Mouse (Mus musculus): ENCODE measurements at regions not wholly inside any gene's neighbourhood (a gene's known extent, or its start where the extent isn't known, plus 50 kb on each side); places are given as distances from the start of the nearest gene placed in this dataset.
"Not testable (repeated sequence)": the region's sequence is repeated elsewhere in the genome, so short reads cannot be mapped to it uniquely, and the experiment has no call there.

GRCm38 (mm10) chr13:3341416-3341815 is 196.4 kb upstream of the Gdi2 start:
- DNase-seq, result no peak

DNA sequence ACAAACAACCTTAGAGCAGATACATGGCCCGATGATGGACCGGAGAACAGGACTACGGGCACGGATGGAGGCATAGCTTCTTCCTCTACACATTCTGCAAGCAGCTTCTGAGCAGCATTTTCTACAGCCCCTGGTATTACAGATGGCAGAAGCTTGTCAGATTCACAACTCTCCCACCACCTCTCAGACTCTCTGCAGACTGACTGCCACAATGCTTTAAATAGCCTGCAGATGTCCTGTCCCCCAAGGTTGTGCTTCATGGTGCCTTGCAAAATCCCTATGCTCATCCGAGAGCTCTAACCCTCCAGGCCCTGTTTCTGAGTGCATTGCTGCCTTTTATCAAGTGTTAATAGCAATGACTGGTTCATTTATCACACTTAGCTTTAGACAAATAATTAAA is 194.3 kb upstream of the Gdi2 start:
- no peak for DNase-seq

- DNase-seq, result not testable (repeated sequence)
These were observed 183.0 kb upstream of the Gdi2 start for GRCm38 (mm10) chr13:3354912-3355311.

DNA sequence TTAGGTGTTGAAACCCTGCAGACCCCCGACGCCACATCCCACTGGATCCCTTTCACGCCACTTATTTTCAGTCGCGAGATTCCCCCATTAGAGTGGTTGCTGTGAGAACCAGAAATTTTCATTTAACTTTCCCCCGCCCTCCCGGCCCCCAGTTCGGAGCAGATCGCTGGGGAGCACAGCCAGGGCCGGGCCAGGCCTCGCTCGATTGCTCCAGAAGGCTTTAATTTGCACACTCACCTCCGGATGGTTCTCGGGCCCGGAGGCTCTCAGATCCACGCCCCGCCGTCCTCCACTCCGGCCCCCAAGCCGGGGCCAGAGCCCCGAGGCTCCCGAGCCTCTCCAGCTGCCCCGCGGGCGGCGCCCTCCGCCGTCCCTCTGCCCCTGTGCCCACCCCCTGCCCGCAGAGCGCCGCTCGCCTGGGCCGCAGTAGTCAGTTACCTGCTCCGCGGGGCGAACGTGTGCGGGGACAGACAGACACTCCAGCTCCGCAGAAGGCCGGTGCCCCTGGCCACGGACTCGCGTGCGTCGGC is 179.7 kb upstream of the Gdi2 start:
- DNase-seq, result no peak

DNA sequence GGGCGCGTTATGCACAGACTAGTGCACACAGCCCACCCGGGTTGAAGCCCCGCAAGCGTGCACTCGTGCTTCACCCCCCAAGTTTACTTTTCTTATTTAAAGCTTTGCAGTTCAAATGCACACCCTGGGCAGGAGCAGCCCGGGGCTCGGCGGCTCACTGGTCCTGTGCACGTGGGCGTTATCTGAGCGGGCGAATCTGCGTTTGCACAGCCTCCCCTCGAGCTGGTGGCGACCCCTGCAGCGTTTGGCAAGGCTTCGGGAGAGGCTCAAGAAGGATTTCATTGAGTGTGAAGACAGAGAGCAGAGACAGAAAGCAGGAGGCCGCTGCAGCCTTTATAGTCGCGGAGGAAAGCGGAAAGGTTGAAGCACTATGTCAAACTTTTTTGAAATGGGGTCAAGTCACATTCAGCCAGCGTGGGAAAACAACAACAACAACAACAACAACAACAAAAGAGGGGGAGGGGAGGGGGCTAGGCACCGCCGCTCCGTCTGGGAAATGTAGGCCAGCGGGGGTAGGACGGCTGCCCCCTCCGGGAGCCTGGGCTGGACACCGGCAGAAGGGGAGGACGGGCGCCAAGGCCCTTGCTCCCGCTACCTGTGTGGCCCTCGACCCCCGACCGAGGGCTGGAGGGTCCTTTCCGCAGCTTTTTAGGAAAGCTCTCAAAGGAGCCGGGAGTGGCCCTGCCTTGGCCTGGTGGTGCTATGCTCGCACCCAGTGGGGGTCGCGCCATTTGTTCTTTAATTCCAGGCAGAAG is 178.7 kb upstream of the Gdi2 start:
- no peak for DNase-seq

DNA sequence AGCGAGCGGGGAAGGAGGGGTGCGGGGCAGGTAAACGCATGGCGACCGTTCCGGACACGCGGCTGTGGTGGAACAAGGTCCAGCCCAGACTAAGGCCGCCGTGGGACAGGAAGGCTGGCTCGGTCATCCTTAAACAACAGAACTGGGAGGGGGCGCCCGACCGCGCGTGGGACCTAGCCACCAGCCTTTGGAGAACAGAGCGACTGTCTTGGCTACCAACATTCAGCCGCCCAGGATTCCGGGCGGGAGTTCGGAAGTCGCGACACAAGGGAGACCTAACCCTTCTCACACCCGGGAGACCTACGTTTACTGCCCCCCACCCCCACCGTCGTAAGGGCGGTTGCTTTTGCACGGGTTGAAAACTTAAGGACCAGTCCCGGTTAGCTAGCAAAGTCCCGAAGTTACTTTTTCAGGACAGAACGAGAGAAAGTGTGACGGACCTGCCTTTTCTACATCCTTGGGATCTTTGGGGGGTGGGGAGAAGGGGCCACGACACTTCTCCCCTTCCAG is 178.1 kb upstream of the Gdi2 start:
- DNase-seq, result peak; percentile 21

DNA sequence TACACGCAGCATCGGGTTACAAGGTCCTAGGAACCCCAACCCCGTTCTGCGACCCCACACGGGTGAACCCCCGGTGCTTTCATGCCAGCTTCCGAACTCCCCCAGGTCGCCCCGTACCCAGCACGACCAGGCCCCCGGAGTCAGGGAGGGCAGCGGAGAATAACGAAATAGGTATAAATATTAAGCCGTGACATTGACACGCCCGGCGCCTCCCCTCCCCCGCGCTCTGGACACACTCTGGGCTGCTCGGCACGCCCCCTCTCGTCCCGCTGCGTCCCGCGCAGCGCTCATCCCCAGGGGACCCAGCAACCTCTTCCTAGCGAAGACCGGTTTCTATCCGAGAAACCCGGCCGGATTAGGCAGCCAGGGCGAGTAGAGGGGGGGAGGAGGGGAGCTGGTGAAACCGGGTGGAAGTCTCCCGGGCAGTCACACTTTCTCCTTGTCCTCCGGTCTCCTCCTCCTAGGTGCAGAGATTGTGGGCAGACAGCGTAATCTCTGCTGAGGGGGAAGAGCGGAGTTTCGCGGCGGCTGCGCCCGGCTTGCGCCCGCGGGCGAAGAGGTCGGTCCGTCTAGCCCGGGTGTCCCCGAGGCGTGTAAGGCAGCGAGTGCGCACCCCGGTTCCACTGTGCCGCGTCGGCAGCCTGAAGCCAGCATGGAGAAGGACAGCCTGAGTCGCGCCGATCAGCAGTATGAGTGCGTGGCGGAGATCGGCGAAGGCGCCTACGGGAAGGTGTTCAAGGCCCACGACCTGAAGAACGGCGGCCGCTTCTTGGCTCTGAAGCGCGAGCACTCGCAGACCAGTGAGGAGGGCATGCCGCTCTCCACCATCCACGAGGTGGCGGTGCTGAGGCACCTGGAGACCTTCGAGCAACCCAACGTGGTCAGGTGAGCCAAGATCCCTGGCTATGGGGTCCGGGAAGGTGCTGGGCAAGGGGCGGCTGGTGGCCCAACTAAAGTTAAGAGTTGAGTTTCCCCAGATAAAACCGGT is 177.1 kb upstream of the Gdi2 start:
- peak; percentile 53 for DNase-seq

DNA sequence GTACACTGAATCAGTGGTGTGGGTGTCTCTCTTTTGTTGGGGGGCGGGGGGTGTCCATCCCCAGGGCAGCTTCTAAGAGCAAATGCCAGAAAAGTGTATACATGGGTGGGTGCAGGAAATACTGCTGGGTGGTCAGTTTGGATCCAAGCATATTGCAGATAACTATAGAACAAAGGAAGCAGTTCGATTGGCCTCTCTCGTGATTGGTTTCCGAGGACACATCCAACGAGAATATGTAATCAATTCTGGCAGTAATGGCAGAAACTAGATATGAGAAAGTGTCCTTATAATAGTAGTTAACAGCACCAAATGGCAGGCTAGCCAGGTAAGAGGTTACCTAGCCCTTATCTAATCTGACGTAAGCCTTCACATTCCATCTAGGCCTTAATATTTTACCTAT is 165.2 kb upstream of the Gdi2 start:
- no peak for DNase-seq

DNA sequence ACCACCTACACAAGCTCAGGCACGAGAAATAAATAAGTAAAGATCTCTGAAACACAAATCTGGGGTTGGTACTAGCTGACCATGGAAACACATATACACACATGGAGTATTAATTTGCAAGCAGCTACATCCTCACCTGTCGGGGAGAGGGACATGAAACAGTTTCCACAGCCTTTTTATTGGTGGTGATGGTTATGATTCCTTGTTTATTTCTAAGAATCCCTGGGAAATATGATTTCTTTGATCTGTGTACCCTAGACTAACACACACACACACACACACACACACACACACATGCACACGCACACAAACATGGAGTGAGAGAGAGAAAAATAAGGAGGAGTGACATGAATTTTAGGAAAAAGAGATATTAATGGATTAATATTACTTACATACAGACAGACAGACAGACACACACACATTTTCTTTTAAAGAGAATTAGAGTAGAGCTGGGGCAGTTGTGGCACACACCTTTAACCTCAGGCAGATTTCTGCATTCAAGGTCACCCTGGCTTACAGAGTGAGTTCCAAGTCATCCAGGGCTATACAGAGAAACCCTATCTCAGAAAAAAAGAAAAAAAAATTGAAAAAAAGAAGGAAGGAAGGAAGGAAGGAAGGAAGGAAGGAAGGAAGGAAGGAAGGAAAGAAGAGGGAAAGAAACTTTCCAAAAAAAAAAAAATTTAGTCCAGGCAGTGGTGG is 164.2 kb upstream of the Gdi2 start:
- not testable (repeated sequence) for DNase-seq

GRCm38 (mm10) chr13:3374796-3375195 is 163.1 kb upstream of the Gdi2 start:
- no peak for DNase-seq

GRCm38 (mm10) chr13:3377801-3378200 is 160.1 kb upstream of the Gdi2 start:
- not testable (repeated sequence) for DNase-seq

GRCm38 (mm10) chr13:3405783-3406182 is 132.1 kb upstream of the Gdi2 start:
- not testable (repeated sequence) for DNase-seq

DNA sequence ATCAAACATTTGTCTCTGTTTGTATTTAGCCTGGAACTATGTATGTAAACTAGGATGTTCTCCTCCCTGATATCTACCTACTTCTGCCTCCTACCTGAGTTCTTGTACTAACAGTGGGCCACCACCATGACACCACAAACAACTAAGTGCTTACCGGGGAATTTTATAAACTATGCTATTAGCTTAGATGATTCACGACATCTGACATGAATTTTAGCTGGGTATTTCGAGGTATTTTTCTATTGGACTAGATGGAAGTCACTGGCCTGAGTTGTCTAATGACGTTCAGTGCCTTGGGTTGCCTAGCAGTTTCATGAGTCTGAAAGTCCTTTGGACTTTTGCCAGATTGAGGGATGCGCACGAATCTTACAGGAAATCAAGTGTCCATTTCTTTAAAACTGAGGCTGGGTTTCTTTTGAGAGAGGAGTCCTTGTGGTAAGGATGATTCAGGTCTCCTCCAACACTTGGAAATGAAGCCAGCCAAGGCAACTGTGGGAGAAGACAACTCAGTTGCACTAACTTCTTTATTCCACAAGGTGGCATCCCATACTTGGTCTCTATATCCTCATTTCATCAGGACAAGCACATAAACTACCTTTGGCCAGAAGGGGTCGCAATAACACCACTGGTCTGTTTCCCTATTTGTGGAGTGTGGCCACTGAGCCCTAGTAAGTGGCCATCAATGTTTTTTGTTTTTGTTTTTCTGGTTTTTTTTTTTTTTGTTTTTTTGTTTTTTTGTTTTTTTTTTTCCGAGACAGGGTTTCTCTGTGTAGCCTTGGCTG is 131.4 kb upstream of the Gdi2 start:
- DNase-seq, result peak; percentile 81

GRCm38 (mm10) chr13:3410281-3410680 is 127.6 kb upstream of the Gdi2 start:
- DNase-seq, result not testable (repeated sequence)

DNA sequence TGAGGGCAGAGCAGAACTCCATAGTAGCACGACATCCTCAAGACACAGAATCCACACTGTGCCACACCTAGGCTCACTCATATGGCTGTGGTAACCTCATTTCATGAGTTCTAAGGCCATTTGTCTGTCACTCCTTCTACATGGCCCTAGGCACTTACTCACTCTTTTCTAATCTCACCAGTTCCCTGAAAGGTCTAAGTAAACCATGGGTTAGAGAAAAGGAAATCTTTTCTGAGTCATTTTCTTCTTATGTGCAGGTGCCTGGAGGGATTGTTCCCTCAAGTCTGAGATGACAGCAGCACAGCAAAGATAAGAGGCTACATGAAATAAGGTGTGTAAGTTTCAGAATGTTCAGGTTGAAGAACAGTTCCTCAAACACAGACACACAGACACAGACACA is 120.8 kb upstream of the Gdi2 start:
- DNase-seq, result no peak

DNA sequence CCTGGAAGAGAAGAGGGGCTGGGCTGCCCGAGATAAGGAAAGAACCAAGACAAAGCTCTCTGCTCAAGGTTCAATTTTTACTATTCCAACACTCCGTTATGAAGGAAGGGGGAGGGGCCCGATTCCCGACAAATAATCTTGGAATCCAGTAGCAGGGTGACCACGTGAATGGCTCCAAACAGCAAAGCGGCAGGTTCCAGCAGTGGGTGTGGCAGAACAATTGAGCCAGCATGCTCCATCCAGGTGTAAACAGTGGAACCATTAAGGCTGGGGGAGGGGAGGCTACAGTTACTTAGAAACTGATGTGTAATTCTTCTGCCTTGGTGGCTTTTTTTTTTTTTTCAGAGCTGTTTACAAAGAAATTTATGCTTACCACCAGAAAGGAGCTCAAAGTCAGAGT is 82.5 kb upstream of the Gdi2 start:
- DNase-seq, result not testable (repeated sequence)

DNA sequence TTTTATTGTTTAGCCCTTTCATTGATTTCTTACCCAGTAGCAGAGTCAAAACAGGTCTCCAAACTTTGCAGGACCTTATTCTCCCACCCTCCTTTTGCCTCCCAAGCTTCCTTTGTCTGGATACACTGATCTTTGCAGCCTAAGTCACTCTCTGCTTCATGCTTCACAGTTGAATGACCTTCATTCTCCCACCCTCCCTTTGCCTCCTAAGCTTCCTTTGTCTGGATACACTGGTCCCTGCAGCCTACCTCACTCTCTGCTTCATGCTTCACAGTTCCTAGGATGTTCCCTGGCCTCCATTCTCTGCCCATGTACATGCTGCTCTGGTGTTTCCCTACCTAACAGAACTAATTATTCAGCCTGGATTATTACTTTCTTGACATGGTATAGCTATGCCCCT is 61.0 kb upstream of the Gdi2 start:
- DNase-seq, result no peak

- peak; percentile 58 for DNase-seq
These were observed 59.7 kb upstream of the Gdi2 start for GRCm38 (mm10) chr13:3477997-3478728.

Data from lung, postnatal 14 days (tissue).